Mouse (Mus musculus) liver, embryonic 15.5 days (tissue): ENCODE data around the gene 0610040J01Rik. TPM values are rescaled to one million over a fixed set of nuclear protein-coding genes. Genes with fewer than 3 reads are reported as not detected.

ENCODE experiments used
- ATAC-seq: fragments of 200-750 bp; cut with Nextera tagmentation; 2 replicates; pipeline ENCODE4 v1.8.0; 2017; ENCODE audit warnings: moderate number of reproducible peaks, mild to moderate bottlenecking, moderate library complexity; ENCODE audit not compliant: insufficient read depth
- H3K27ac ChIP-seq: fragments of 300-500 bp; sonication (generic); replicated peaks from 2 replicates; pipeline ENCODE4 v1.5.1; 2015; ENCODE audit warnings: mild to moderate bottlenecking, inconsistent platforms
- H3K27me3 ChIP-seq: fragments of 300-500 bp; sonication (generic); 2 replicates; pipeline ENCODE4 v1.6.1; 2015; ENCODE audit warnings: mild to moderate bottlenecking, inconsistent platforms
- H3K36me3 ChIP-seq: fragments of 300-500 bp; sonication (generic); replicated peaks from 2 replicates; pipeline ENCODE4 v1.6.1; 2015; ENCODE audit warnings: moderate library complexity, mild to moderate bottlenecking, inconsistent platforms
- H3K4me1 ChIP-seq: fragments of 300-500 bp; sonication (generic); replicated peaks from 2 replicates; pipeline ENCODE4 v1.6.1; 2015; ENCODE audit warnings: inconsistent platforms
- H3K4me2 ChIP-seq: fragments of 300-500 bp; sonication (generic); 2 replicates; pipeline ENCODE4 v1.6.1; 2015; ENCODE audit warnings: moderate library complexity, mild to moderate bottlenecking, inconsistent platforms
- H3K4me3 ChIP-seq: fragments of 300-500 bp; sonication (generic); replicated peaks from 2 replicates; pipeline ENCODE4 v1.5.1; 2015; ENCODE audit warnings: mild to moderate bottlenecking, inconsistent platforms
- H3K9ac ChIP-seq: fragments of 300-500 bp; sonication (generic); 2 replicates; pipeline ENCODE4 v1.6.1; 2015; ENCODE audit warnings: moderate library complexity, mild to moderate bottlenecking, inconsistent platforms
- H3K9me3 ChIP-seq: fragments of 300-500 bp; sonication (generic); replicated peaks from 2 replicates; pipeline ENCODE4 v1.6.1; 2016; ENCODE audit warnings: inconsistent platforms
- WGBS: fragments of 180-500 bp; shearing (Covaris S2); methylation state at CpG from one replicate; pipeline ENCODE4 v1.1.7; 2015; ENCODE audit warnings: mixed read lengths; ENCODE audit not compliant: insufficient replicate concordance; 5-methylcytosine and 5-hydroxymethylcytosine counted together
- polyA plus RNA-seq: library from polyadenylated mRNA; unstranded; fragments of >200 nt; fragmentation: Nextera tagmentation; extraction: Ambion mirVana; gene quantifications from 2 replicates; pipeline ENCODE4 v1.2.1, GENCODE M21; 2015

Gene 0610040J01Rik
- polyA plus RNA-seq, 1 experiment from 2014 or later = 20.4 TPM

DNA sequence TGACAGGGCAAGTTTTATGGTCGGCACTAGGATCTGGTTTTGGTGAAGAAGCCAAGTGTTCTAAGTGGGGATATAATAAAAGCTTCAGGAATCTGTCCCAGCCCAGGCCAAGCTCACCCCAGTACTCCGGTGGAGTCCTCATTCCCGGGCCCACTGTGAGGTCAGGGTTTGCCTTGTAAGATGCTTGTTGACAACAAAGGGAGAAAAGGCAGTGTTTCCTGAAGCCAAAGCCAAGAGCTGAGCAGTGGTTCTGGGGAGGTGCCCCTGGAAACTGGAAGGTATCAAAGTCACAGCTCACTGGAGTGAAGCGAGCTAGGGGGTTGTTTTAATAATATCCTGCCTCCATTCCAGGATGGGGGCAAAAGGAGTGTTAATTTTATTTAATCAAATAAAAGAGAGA is 6.8 kb downstream of the 0610040J01Rik start:
- H3K36me3 ChIP-seq = no peaks in the 10 kb centered on the region
- peaks cover 35% of the 10 kb centered on the region for H3K4me1 ChIP-seq
- H3K27ac ChIP-seq = 0 out of 2 replicates have a peak overlapping the region, but pooled peaks have one; percentile 29
- no peak for ATAC-seq
- H3K4me2 ChIP-seq = no peak overlapping the region
- H3K9ac ChIP-seq = no peak overlapping the region
- no peaks in the 10 kb centered on the region for H3K9me3 ChIP-seq
- no peaks in the 10 kb centered on the region for H3K27me3 ChIP-seq
- H3K4me3 ChIP-seq = no peak overlapping the region
- WGBS = 50% methylated on average over 4 of the region's 4 CpGs

DNA sequence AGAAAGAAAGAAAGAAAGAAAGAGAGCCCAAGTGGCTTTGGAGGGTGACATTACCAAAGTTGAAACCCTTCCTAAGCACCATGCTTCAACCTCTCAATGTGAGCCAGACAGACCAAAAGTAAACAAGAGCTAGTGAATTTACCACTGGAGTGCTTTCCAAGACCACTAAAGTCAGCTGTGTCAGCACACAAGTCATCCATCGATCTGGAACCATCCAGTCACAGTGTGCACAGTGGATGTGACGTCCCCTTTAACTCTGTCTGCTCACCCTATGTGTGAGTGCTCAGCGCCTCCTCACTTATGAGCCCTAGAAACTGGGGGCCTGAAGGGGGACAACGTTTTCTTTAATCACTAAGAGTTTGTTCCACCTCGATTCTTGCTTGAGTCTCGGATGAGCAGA is 7.4 kb downstream of the 0610040J01Rik start:
- no peak overlapping the region for H3K4me2 ChIP-seq
- H3K27ac ChIP-seq = no peak overlapping the region
- H3K9ac ChIP-seq = no peak overlapping the region
- peaks cover 36% of the 10 kb centered on the region for H3K4me1 ChIP-seq
- no peak overlapping the region for H3K4me3 ChIP-seq
- 67% methylated on average over 6 of the region's 6 CpGs for WGBS
- H3K27me3 ChIP-seq = no peaks in the 10 kb centered on the region
- no peak for ATAC-seq
- H3K36me3 ChIP-seq = no peaks in the 10 kb centered on the region
- no peaks in the 10 kb centered on the region for H3K9me3 ChIP-seq

DNA sequence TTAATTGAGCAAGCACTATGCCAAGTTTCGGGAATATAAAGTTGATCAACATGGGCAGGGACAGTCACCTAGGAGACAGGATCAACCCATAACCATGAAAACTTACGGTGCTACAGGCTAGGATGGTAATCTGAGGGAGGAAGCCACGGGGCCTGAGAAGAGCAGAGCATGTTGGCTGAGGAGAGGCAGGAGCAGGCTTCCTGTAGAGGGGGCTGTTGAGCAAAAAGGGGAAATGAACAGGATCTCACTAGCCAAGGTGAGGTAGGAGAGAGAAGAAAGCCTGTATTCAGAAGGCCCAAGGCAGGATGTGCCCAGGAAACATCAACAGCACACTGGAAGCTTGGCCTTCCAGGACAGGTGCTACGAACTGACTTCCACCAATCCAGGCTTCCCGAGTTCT is 9.0 kb downstream of the 0610040J01Rik start:
- no peak; the same call in 1 of the 2 replicates for ATAC-seq
- H3K4me2 ChIP-seq = no peak overlapping the region
- H3K9ac ChIP-seq = no peak overlapping the region
- H3K9me3 ChIP-seq = no peaks in the 10 kb centered on the region
- H3K27me3 ChIP-seq = no peaks in the 10 kb centered on the region
- WGBS = 48% methylated on average over 5 of the region's 5 CpGs
- H3K4me1 ChIP-seq = peaks cover 49% of the 10 kb centered on the region
- peak overlapping the region; percentile 72 for H3K27ac ChIP-seq
- H3K36me3 ChIP-seq = no peaks in the 10 kb centered on the region
- H3K4me3 ChIP-seq = no peak overlapping the region

DNA sequence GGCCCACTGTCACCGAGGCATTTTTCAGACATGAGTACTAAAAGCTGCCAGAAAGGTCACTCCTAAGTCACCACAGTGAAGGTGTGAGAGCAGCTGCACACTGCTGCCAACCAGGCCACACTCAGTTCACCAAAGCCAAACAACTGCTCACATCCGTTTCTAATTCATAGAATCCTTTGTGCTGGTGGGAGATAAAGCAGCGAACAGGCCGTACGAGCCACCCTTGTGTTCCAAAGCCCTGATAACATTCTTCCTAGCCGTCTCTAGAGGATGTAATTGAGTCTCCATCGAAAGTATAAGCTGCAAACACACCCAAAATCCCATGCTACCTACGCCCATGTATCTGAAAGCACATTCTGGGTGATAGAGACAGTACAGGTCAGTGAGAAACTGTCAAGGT is 9.7 kb downstream of the 0610040J01Rik start:
- H3K4me1 ChIP-seq = peaks cover 54% of the 10 kb centered on the region
- H3K9ac ChIP-seq = no peak overlapping the region
- no peaks in the 10 kb centered on the region for H3K27me3 ChIP-seq
- peak; percentile 80 for ATAC-seq
- H3K4me2 ChIP-seq = no peak overlapping the region
- H3K9me3 ChIP-seq = no peaks in the 10 kb centered on the region
- H3K4me3 ChIP-seq = no peak overlapping the region
- 17% methylated on average over 8 of the region's 8 CpGs for WGBS
- H3K27ac ChIP-seq = peak overlapping the region; percentile 72
- H3K36me3 ChIP-seq = no peaks in the 10 kb centered on the region

DNA sequence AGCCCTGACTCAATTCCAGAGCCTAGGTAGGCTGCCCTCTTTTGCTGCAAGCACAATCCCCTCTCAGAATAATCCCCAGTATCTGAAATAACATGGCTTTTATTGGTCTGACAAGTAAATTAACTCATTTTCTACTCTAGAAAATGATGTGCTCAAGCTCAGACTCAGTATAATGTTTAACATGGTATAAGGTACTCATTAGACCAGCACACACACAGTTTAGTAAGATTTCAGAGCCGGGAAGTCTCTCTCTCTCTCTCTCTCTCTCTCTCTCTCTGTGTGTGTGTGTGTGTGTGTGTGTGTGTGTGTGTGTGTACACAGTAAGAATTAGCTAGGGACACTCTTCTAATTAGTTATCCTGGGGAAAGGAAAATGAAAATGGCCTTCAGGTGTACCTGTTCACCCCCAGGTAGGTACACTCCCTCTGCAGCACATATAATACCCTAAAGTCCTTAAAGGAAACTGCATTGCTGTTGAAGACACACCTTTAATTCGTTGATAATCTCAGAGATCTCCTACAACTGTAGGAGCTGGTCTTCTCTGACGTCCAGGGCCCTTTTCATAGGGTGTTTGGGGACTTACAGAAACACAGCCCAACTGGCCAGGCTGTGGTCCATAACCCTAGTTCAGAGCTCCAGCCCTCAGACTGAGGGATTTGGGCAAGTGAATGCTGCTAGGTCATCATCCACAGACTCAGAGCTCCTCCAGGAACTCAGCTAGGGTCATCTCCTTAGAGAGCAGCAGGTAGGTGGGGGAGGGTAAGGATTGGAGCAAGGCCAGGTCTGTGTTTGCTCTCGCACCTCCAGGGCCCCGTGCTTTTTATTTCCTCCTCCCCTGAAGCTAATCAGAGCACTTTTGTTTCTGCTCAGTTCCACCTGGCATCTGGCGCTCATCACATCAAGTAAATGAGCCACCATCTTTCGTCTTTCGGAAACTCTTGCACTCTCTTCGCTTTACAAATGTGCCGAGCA is 11.5 kb downstream of the 0610040J01Rik start:
- Histone ChIP-seq H3K9me3 (no peaks in the 10 kb centered on the region), H3K36me3 (no peaks in the 10 kb centered on the region), H3K4me3 (no peak overlapping the region), H3K9ac (no peak overlapping the region), H3K27me3 (no peaks in the 10 kb centered on the region), H3K27ac (peak overlapping the region; percentile 43), H3K4me2 (no peak overlapping the region), H3K4me1 (peaks cover 65% of the 10 kb centered on the region)
- 55% methylated on average over 10 of the region's 10 CpGs for WGBS
- ATAC-seq = no peak

DNA sequence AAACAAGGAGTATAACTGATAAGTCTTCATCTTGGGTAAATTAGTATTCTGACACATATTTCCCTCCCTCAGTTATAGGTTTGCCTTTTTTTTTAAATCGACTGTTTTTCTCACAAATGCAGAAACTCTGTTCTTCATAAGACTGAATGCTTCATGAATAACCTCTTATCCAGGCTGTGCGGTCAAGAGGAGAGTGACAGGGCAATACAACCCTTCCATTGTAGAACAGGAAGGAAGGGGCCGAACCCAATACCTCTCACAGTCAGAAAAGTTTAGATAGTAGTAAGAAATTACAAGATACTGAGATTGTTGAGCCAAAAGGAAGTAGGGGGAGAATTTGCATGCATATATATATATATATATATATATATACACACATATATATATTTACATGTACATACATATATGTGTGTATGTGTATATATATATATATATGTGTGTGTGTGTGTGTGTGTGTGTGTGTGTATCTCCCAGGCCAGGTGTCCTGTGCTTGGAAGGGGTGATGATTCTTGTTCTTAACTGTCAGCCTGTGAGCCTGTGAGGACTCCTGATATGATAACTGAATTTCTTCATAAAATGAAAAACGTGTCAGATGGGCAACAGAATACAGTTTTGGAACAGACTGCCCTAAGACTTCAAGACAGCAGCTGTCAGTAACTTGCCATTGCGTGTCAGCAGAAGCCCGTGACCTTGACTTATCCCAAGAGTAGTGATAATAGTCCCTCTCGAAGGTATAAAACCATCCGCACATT is 12.6 kb downstream of the 0610040J01Rik start:
- H3K4me1 ChIP-seq = peaks cover 67% of the 10 kb centered on the region
- 30% methylated on average over 8 of the region's 8 CpGs for WGBS
- ATAC-seq = no peak

DNA sequence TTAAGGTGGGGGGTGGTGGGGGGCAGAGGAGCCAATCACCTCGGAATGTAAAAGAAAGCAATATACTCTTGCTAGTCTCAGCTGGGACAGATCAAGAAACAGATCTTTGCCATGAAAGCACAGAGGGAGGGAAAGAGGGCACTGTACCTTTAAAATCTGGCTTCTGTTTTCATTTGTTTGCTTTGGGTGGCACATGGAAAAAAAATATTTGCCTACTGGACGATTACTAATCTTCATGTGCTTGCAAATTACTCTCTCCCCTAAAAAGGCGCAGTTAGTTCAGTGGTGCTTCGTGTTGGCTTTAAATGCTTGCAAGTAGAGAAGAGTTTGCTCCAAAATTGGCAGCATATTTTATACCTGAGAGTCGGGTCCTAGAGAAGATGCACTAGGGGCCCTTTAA is 13.7 kb downstream of the 0610040J01Rik start:
- Histone ChIP-seq H3K36me3 (no peaks in the 10 kb centered on the region), H3K4me3 (no peak overlapping the region), H3K27ac (no peak overlapping the region; the same call in 1 of the 2 replicates), H3K9ac (no peak overlapping the region), H3K27me3 (no peaks in the 10 kb centered on the region), H3K4me1 (peaks cover 76% of the 10 kb centered on the region), H3K9me3 (no peaks in the 10 kb centered on the region), H3K4me2 (no peak overlapping the region)
- ATAC-seq = no peak
- 51% methylated on average over 5 of the region's 5 CpGs for WGBS

More for the DNA sequence above, 12.6 kb downstream of the 0610040J01Rik start:
- no peak overlapping the region for H3K27ac ChIP-seq
- no peaks in the 10 kb centered on the region for H3K27me3 ChIP-seq
- no peaks in the 10 kb centered on the region for H3K36me3 ChIP-seq
- H3K9me3 ChIP-seq = no peaks in the 10 kb centered on the region
- H3K4me3 ChIP-seq = no peak overlapping the region
- H3K4me2 ChIP-seq = no peak overlapping the region
- H3K9ac ChIP-seq = no peak overlapping the region

DNA sequence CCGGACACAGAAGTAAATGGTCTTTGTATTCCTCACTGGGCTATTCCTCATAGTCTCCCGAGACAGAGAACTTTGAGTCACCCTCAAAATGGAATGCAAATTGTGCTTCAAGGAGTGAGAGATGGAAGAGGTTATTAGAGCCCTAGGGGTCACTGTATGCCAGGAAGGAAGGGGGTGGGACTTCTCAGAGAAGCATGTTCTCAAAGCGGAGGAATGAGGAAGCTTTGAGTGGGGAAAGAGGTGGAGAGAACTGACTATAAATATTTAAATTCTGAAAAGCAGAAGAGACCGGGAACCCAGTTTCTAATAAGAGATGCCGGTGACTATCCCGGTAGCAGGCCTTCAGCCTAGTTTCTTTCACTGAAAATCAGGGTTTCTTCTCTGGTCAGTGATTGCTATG is 14.8 kb downstream of the 0610040J01Rik start:
- WGBS = 15% methylated on average over 6 of the region's 6 CpGs
- Histone ChIP-seq H3K4me3 (no peak overlapping the region), H3K4me1 (peaks cover 74% of the 10 kb centered on the region), H3K27ac (peak overlapping the region; percentile 66), H3K36me3 (no peaks in the 10 kb centered on the region), H3K9ac (no peak overlapping the region), H3K9me3 (no peaks in the 10 kb centered on the region), H3K27me3 (no peaks in the 10 kb centered on the region), H3K4me2 (peak overlapping the region; percentile 18; the same call in 1 of the 2 replicates)
- 0 out of 2 replicates have a peak, but pooled peaks have one; percentile 10 for ATAC-seq

DNA sequence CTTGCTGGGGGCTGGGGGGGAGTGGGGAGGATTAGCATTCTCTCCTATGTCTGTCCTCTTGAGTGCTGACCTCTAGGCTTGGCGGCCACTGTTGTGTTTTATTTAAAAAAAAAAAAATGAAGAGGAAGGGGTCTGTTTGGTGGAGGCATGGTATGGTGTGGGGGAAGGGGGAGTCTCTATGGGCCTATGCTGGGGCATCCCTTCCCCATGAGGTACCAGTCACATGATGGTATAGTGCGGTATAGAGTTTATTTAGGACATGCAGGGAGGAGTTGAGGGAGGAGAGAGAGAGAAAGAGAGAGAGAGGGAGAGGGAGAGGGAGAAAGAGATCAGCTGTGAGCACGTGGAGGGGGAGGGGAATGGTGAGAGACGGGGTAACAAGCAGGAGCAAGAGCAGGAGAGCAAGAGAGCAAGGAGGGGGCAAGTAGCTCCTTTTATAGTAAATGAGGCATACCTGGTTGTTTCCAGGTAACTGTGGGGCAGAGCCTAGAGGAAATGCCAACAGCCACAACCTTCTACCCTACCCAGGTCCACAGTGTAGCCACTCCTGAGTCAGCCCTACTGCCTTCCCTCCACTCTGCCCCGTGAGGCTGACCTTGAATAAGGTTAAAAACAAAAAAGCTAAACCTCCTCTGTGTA is 15.4 kb downstream of the 0610040J01Rik start:
- Histone ChIP-seq H3K4me2 (peak overlapping the region; percentile 18; the same call in 1 of the 2 replicates), H3K9ac (no peak overlapping the region), H3K27ac (peak overlapping the region; percentile 66), H3K36me3 (no peaks in the 10 kb centered on the region), H3K9me3 (no peaks in the 10 kb centered on the region), H3K4me1 (peaks cover 70% of the 10 kb centered on the region), H3K27me3 (no peaks in the 10 kb centered on the region), H3K4me3 (no peak overlapping the region)
- WGBS = 20% methylated on average over 5 of the region's 5 CpGs
- 0 out of 2 replicates have a peak, but pooled peaks have one; percentile 4 for ATAC-seq

DNA sequence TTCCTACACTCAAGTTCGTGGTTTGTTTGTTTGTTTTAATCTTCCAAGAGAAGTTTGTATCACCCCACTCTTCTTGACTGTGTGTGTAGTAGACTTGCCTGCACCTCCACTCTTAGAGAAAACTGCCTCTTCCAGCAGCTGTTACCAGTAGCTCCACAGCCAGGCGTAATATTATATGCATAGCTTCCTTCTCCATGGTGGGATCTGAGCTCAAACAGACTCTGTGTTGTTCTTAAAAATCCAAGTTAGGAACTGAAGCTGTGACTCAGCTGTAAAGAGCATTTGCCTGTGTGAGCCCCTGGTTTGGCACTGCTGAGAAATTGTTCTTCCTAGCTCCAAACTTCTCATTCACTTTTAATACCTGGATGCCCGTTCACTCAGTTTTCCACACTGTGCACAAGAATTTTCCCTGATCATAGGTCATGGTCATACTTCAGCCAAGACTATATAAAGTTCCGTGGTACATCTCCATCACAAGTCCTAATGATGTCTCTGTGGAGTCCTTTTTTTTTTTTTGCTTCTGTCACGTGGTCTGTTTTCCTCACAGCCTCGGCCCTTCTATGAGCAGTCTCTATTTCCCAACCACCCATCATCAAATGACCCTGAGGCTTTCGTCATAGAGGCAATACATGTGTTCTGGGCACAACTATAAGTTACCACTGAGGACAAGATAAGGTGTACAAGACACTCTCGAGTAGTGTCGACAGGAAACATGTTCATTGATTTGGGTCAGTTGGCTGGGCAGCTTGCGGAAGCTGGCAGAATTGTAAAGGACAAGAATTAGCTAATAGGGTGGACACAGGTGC is 16.4 kb downstream of the 0610040J01Rik start:
- Histone ChIP-seq H3K9me3 (no peaks in the 10 kb centered on the region), H3K4me2 (no peak overlapping the region), H3K27me3 (no peaks in the 10 kb centered on the region), H3K27ac (peak overlapping the region; percentile 33; the same call in 1 of the 2 replicates), H3K36me3 (no peaks in the 10 kb centered on the region), H3K4me3 (no peak overlapping the region), H3K4me1 (peaks cover 65% of the 10 kb centered on the region), H3K9ac (no peak overlapping the region)
- WGBS = 47% methylated on average over 10 of the region's 10 CpGs
- ATAC-seq = no peak
